Mouse (Mus musculus) adrenal gland, postnatal 10 days (tissue): ENCODE measurements around the gene Nfatc2. TPM values are rescaled to one million over a fixed set of nuclear protein-coding genes. Genes with fewer than 3 reads are reported as not detected.
A peak's percentile ranks its signal among the peaks of the same experiment; 100 is the strongest.

Experiments
- DNase-seq: peaks from one replicate; pipeline ENCODE4 v3.0.0; 2021; ENCODE audit warnings: mixed read lengths
- total RNA-seq, 2 experiments: library from RNA; stranded (reverse); gene quantifications; 2 replicates each; pipeline ENCODE4 v1.2.3; 2021

Gene Nfatc2
- total RNA-seq, 2 experiments from 2014 or later, result 2.7 to 5.0 TPM

DNA sequence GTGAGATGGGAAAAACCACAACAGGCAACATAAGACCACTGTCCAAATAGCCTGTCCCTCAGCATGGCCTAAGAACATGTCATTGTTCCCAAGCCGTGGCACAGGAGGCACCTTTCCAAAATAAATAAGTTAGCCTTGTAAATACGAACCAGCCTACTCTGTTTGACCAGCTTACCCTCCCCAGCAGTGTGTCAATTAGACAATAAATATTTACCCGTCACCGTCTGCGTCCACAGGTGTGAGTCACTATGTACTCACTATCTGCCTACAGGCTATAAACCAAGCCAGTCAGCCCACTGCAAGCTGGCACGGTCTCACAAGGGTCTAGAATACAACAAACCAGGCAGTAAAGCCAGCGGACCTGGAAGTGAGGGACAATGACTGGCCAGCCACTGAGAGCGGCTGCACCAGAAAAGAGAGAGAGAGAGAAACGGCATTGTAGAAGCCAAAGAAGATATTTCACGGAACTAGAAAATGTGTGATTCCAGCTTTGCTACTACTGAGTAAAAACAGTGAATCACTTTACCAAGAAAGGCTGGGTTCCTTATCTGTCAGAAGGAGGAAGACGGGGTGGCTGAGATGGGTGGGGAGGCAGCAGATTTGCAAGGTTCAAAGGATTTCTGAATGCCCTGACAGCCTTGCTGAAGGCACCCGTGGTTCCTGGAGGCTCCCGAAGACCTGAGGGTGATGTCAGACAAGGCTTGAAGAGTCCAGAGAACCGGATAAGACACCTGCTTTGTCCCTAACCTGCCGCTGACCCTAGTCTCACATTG lies 69.2 kb downstream of the Nfatc2 start:
- DNase-seq, result no peak

DNA sequence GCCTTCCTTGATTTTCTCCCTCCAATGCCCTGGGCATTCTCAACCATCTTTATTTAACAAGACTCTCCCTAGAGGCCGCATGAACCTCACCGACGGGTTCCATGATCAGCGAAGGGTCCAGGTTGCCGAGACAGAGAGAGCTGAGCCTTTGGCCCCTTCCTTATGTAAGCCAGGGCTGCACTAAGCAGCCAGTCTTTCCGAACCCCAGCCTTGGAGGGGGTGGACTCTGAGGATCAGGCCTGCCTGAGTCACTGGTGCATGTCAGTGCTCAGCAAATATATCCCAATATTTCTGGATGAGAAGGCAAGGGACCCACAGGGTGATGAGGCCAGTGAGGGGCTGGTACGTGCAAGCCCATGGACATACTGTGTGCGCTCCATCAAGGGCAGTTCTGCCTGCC lies 72.9 kb downstream of the Nfatc2 start:
- DNase-seq, result no peak

DNA sequence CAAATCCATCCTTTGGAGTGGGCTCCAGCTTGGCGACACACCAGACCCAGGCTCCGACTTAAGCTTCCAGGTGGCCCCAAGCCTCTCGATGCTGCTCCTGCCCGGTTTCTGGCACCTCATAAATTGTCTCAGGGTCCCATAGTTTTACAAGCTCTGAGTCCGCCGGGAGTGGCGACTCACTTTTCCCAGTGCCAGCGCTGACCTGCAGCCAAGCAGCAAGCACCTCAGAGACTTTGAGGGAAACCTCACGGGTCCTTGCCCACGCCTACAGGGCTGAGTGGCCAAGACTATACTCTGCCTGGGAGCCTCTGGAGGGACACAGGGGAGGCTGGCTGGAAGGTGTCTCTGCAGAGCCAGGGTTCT lies 74.0 kb downstream of the Nfatc2 start:
- peak; percentile 59 for DNase-seq

DNA sequence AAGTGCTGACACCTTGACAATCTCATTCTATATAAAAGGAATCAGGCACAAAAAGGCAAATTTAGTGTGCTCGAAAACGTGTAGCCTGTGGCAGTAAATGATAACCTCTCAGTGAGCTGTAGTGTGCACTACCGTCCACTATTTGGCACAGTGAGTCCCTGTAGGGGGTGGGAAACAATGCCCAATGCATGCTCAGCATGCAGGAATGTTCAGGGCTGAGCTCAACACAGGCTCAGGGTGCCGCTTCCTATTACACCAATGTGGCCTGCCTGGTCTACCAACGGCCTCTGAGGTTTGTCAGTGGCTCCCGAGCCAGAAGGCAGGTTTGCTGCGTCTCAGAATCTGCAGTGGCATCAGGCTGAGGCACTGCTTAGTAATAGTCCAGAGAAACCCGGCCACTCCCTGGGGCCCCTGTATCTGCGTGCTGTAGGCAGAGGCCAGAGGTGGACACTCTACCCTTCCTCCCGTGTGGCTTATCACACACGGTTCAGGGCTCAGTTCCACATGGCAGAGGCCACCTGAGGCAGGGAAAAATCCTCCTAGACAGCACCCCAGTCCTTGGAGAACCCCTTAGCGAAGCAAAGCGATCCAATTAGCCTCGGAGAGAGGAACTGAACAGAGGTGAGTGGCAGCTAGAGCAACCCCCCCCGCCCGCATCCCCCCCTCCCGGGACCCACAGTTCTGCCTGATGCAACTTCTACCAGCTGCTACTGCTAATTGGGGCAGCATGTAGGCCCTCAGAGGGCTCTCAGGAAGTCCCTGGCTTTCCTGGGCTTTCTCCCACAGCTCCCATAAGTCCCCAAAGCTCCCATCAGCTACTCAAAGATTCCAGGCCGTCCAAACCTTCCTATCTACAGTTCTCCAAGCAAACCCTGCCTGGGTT lies 74.7 kb downstream of the Nfatc2 start:
- no peak for DNase-seq

DNA sequence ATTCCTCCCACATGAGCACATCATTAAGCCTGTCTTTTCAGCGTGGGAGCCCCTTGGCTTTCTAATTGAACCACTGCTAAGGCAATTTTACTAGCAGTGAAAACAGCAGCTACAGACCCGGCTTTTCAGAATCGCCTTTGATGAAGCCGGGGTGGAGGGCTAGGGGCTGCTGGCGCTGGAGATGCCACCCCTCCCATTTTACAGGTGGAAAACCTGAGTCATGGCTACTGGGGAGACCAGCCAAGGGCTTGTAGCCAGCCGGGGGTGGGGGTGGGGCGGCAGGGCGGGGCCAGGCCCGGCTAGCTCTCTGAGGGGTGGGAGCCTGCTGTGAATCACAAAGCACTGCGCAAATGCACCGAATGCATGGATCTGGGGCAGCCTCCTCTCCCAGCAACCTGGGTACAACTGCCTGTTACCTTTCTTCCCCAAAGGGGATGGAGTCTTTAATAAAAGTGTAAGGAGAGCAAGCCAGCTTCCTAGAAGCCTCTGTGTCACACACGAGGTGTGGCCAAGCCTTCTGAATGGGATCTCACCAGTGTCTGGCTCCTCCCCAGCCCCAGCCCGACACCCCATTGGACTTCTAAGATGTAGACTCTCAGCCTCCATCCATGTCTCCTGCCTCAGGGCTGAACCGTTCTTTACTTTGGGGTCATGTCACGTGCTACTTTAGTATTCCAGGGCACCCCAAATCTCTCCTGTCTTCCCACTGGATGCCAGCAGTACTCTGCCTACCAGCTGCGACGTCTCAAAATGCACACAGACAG lies 75.9 kb downstream of the Nfatc2 start:
- DNase-seq, result no peak

DNA sequence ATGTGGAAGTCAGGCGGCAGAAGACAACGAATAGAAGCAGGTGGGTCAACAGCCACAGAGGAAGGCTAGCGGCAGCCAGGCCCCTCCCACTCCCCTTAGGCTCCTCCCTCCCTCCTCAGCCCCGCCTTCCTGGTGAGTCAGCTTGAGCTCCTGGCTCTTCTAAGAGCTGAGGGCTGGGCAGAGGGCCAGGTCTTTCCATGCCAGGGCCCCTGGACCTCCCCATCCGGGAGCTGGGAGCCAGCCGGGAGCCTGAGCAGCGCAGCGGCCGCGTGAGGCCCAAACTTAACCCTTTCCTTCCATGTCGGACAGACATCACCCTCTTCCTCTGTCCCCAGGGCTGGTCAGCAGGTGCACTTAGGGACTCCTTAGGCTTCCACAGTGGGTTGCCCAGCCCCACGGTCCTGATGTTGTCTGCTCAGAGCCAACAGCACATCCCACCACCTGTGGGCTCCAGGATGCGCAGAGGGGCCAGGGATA lies 76.5 kb downstream of the Nfatc2 start:
- DNase-seq, result peak; percentile 98

DNA sequence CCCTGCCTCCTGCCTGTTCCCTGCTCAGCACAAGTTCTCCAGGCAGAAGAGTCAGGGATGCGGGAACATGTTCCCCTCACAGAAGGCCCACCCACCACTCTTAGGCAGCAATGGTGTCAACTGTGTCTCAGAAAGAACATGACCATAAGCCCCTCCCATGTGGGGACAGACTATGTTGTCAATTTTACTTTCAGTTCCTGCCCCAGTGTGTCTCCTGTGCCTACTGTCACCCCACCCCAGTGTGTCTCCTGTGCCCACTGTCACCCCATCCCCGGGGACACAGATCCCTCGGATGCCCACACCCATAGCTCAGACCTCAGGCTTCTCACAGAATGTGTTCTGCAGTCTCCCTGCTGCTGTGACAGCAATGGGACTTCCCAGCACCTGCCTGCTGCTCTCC lies 79.2 kb downstream of the Nfatc2 start:
- DNase-seq, result no peak

DNA sequence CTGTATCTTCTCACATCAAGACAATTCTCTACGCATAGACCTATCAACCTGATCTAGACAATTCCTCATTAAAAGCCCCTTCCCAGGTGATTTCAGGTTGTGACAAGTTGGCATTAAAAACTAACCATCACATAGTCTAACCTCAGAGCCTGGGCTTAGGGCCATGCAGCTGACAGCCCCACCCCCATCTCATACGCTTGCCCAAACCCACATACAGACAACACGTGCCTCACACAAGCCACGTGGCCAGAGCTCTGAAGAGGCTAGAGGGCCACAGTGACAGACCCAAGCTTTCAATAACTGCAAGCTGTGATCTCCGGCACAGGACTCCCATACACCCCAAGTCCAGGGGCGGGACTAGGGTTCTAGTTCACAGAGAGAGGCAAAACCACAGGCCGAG lies 80.7 kb downstream of the Nfatc2 start:
- DNase-seq, result no peak

DNA sequence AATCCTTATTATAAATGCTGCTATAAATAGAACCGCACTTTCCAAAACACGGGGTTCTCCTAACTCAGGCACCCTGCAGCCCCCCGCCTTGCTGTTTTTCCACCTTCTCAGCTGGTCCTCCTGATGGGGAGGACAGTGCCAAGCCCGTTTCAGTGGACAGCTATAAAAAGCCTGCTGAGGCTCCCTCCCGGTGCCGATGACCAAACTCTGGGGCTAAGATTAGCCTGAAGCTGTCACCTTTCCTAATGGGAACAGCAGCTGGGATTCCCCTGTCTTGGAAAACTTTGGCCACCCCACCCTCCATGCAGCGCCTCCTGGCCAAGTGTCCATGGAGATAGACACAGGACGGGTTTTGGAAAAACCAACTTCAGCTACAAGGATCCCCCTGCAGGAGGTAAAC lies 81.9 kb downstream of the Nfatc2 start:
- no peak for DNase-seq

DNA sequence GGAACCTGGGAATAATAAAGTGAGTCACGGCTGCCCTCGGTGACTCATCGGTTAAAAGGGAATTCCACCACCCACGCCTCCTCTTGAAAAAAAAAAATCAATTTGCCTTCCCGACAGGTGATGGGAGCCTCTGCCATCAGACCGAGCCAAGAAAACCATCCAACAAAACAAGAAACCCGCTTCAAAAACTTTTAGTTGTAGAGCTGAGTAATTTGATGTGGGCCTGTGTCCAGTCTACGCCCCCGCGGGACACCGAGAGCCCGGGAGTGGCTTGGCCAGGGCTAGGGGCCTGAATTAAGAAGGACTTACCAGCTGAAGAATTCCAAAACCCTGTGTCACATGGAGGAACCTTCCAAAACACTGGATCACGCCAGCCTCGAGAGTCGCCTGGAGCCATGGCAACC lies 83.2 kb downstream of the Nfatc2 start:
- DNase-seq, result peak; percentile 42

DNA sequence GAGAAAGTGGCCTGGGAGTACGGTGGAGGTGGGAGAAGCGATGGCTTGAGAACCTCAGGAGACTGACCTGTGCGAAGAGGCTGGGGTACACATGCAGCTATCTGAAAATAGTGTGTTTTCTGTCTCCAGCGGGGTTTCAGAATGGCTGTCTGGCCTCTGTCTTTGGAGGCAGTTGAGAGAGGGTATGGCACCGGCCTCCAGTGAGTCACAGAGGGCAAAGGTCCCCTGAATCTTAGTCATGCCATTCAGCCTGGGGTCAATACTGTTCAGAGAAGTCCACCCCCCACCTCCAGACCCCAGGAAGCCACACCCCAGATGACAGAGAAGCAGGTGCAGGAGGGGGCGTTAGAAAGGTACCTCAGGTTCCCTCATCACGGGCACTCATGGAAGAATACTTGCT lies 83.7 kb downstream of the Nfatc2 start:
- DNase-seq, result no peak

DNA sequence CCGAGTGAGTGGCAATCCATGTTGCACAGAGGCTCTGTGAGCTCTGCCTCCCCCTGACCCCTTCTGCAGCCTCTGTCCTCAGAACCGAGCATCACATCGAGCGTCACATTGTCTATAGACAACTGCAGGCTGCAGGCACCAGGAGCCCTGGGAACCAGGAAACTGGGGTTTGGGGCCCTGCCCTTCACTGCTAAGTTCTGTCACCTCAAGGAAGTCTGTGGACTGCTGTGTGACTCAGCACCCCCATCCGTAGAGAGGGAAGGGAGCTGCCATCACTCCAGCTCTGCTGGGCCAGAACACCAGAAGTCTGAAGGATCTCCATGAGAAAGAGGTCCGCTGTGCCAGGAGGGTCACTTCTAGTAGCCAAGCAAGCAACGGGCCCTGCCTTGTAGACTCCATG lies 84.7 kb downstream of the Nfatc2 start:
- no peak for DNase-seq

DNA sequence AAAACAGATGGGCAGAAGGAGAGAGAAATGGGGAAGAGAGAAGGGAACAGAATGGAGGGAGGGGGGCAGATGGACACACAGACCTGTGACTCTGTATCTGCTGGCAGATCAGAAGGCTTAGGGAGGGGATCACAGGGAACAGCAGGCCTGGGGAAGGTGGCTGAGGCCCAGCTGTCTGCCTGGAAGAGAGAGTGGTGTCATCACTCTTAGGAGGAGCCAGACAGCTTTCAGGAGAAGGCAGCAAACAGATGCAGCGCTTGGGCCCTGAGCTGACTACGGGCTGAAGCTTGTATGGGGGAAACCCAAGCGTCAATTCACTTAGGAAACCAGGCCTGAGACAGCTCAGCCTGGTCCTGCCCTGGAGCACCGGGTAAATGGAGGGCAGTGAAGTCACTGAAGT lies 86.0 kb downstream of the Nfatc2 start:
- DNase-seq, result no peak

DNA sequence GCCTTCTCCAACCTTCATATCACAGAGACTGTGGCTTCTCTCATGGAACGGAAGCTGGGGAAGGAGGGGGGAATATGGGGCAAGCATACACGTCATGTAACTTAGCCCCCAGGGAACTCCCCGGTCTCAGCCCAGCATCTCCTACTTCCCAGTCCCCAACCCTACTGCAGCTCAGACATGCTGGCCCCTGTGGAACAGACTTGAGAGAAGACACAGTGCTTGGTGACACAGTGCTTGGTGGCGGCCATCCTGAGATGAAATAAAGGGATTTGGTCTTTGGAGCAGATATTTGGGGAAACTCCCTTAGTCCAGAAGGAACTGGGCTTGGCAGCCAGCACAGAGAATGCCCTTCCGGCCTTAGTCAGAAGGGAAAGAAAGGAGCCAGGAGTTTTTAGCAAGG lies 87.3 kb downstream of the Nfatc2 start:
- no peak for DNase-seq

DNA sequence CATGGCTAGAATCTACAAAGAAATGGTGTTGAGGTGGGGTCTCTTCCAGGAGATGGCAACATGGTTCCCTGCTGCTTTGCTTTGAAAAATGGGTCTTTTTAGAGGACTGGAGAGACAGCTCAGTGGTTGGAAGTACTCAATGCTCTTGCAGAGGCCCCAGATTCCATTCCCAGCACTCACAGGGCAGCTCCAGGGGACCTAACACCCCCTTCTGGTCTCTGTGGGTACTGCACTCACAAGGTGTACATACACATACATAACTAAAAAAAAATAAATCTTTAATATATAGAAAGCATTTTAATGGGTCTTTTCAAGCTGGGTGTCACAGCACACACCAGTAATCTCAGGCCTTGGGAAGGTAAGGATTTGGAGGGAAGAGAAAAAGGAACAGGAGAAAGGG lies 89.9 kb downstream of the Nfatc2 start:
- no peak for DNase-seq

DNA sequence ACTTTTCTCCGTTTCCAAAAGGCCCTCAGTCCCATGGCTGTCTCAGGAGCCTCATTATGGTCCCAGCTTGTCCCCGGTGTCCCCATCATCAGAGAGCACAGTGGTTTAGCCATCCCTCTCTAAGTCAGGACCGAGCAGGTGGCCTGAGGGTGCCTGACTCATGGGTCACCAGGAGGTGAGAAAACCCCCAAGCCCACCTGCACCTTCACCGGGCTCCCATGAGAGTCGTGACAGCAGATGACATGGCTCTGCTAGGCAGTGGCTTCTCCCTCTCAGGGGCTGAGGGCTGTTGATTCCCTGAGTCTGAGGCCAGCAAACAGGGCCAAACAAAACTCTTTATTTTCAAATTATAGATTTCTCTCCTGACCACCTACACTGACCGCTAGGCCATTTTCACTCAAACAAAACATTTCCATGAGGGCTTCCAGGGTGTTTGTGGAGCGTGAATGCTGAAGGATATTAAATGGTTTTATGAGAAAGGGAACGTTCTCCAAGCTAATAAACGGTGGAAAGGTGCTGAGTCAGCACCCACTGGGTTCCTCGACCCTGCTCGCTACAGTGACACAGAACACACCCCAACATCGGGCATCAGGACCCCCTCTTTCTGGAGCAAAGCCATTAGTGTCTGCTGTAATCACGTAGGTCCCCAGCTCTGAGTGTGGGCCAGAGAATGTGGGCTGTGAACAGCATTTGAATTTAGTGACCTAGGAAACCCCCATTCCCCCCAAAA lies 92.8 kb downstream of the Nfatc2 start:
- no peak for DNase-seq

DNA sequence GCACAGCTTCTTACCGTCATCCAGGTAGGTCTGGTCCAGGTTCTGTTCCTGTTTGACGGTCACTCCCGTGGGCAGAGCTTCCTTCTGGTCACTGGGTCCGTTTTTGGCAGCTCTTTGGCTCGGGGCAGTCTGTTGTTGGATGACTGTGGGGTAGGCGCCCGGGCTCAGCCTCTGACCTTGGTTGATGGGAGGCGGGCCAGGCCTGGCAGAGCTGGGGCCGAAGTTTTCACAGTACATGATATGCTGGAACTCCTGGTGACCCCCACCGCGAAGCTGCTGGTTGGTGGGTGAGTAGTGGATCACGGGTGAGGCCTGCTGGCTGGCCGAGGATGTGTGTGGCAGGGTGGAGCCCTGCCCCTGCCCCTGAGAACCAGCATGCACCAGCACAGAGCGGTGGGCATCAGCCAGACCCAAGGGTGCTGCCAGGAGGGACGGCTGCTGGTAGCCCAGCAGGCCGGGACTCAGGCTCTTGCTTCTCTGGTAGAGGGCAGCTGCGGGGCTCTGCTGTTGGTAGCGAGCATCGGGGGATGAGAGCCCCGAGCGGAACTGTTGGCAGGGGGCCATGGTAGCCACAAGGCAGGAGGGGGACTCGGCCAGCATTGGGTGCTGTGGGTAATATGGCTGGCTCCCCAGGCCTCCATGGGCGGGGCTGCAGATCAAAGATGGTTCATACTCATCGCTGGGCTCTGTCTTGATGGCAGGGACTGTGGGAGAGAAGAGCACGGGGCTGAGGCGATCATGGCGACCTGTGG lies 96.8 kb downstream of the Nfatc2 start:
- DNase-seq, result peak; percentile 71

DNA sequence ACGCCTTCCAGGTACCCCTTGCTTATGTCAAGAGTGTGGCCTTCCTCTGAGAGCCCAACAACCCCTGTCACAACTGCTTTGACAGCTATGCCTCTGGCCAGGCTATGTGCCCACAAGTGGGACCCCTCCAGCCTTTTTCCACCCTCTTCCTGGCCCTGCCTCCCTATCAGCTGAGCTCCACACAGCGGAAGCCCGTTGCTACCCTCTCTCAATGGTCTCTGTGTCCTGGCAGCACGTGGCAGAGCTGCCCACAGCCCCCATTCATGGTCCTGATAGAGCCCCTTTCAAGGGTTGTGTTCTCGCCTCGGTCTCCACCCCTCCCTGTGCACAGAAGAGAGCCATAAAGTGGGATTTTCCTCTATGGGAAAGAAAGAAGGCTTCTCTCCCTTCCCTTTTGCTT lies 97.7 kb downstream of the Nfatc2 start:
- DNase-seq, result no peak

DNA sequence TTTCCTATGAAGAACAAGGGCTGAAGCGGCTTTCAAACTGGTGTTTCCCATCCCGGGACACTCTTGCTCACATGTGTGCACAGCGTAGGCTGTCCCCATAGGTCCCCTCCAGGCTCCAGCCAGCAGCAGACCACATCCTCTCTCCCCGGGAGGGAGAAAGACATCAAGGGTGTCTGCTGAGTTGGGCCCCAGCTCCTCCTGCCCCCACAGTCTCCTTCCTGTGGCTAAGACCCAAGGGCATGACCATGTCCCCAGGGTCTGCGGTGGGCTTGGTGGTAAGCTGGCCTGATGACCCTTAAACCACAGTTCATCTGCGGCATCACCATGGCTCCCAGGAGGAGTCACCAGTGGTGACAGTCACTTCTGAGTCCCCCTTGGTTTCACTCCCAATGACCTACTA lies 100.7 kb downstream of the Nfatc2 start:
- no peak for DNase-seq

DNA sequence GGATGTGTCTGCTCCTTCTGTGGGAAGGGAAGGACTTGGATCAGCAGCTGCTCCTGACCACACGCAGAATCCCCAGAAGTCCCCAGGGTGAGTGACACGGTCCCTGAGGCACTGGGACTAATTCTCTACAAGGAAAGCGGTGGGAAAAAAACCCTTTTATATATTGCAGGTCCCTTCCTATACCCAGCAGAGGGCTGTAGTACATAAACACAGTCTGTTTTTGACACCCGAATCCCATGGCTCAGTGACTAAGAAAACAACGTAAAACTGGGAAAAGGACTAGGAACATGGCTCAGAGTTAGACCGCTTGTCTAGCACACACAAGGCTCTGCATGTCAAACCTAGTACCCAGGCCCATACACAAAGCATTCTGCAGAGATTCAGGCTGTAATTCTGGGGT lies 101.2 kb downstream of the Nfatc2 start:
- DNase-seq, result no peak

DNA sequence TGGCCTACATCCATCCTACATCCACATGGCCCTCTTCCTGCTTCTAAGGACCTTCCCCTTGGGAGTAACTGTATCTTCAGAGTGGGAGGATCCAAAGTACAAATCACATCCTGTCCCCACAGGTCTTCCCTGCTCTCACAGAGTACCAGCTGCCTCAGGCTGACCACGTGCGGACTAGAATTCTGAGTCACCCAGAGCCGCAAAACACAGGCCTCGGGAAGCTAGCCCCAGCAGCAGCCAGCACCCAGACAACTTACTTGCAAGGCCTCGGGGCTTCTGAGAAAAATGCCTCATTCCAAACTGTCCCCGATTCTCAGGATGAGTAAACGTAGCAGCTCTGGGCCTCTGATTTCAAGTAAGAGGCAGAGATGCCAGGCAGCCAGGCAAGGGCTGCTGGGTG lies 109.7 kb downstream of the Nfatc2 start:
- DNase-seq, result peak; percentile 13
